Mouse (Mus musculus) heart, embryonic 13.5 days (tissue): ENCODE data around the gene Kank1. TPM values are rescaled to one million over a fixed set of nuclear protein-coding genes. Genes with fewer than 3 reads are reported as not detected.

Experiments used
- ATAC-seq: fragments of 200-750 bp; cut with Nextera tagmentation; 2 replicates; pipeline ENCODE4 v1.8.0; 2017; ENCODE audit warnings: moderate TSS enrichment; ENCODE audit not compliant: insufficient number of reproducible peaks, low FRiP score, low TSS enrichment; ENCODE audit errors: extremely low read depth
- H3K27ac ChIP-seq: fragments of 300-500 bp; sonication (generic); replicated peaks from 2 replicates; pipeline ENCODE4 v1.5.1; 2015; ENCODE audit warnings: moderate library complexity, mild to moderate bottlenecking, inconsistent platforms
- H3K27me3 ChIP-seq: fragments of 300-500 bp; sonication (generic); replicated peaks from 2 replicates; pipeline ENCODE4 v1.6.1; 2015; ENCODE audit warnings: mild to moderate bottlenecking, inconsistent platforms
- H3K36me3 ChIP-seq: fragments of 300-500 bp; sonication (generic); 2 replicates; pipeline ENCODE4 v1.6.1; 2015; ENCODE audit warnings: mild to moderate bottlenecking, inconsistent platforms
- H3K4me1 ChIP-seq: fragments of 300-500 bp; sonication (generic); 2 replicates; pipeline ENCODE4 v1.6.1; 2015; ENCODE audit warnings: inconsistent platforms
- H3K4me2 ChIP-seq: fragments of 300-500 bp; sonication (generic); 2 replicates; pipeline ENCODE4 v1.6.1; 2015; ENCODE audit warnings: inconsistent platforms, mild to moderate bottlenecking, moderate library complexity
- H3K4me3 ChIP-seq: fragments of 300-500 bp; sonication (generic); 2 replicates; pipeline ENCODE4 v1.5.1; 2015; ENCODE audit warnings: moderate library complexity, mild to moderate bottlenecking, inconsistent platforms
- H3K9ac ChIP-seq: fragments of 300-500 bp; sonication (generic); 2 replicates; pipeline ENCODE4 v1.6.1; 2015; ENCODE audit warnings: inconsistent platforms, mild to moderate bottlenecking, moderate library complexity
- H3K9me3 ChIP-seq: fragments of 300-500 bp; sonication (generic); 2 replicates; pipeline ENCODE4 v1.6.1; 2016; ENCODE audit warnings: inconsistent platforms
- WGBS: fragments of 180-500 bp; shearing (Covaris S2); methylation state at CpG from one replicate; pipeline ENCODE4 v1.1.7; 2015; ENCODE audit warnings: mixed read lengths; 5-methylcytosine and 5-hydroxymethylcytosine counted together
- polyA plus RNA-seq: library from polyadenylated mRNA; unstranded; fragments of >200 nt; fragmentation: Nextera tagmentation; extraction: Ambion mirVana; gene quantifications from 2 replicates; pipeline ENCODE4 v1.2.1, GENCODE M21; 2015

Kank1 gene
- polyA plus RNA-seq, 1 experiment from 2014 or later: 45.7 TPM

GRCm38 (mm10) chr19:25315458-25315889 is 78.7 kb downstream of the Kank1 start:
- peak overlapping the region; percentile 47 for H3K4me2 ChIP-seq
- no peak for ATAC-seq
- no peak overlapping the region for H3K4me3 ChIP-seq
- H3K27ac ChIP-seq: peak overlapping the region; percentile 58
- peak overlapping the region; percentile 54 for H3K9ac ChIP-seq
- peaks cover 33% of the 10 kb centered on the region for H3K27me3 ChIP-seq
- 8% methylated on average over 14 of the region's 14 CpGs for WGBS
- H3K36me3 ChIP-seq: no peaks in the 10 kb centered on the region
- H3K9me3 ChIP-seq: no peaks in the 10 kb centered on the region
- peaks cover 56% of the 10 kb centered on the region for H3K4me1 ChIP-seq

GRCm38 (mm10) chr19:25315993-25316392 is 79.2 kb downstream of the Kank1 start:
- no peak overlapping the region for H3K4me3 ChIP-seq
- peak overlapping the region; percentile 58 for H3K27ac ChIP-seq
- ATAC-seq: no peak
- no peaks in the 10 kb centered on the region for H3K9me3 ChIP-seq
- peak overlapping the region; percentile 47 for H3K4me2 ChIP-seq
- H3K36me3 ChIP-seq: no peaks in the 10 kb centered on the region
- H3K27me3 ChIP-seq: peaks cover 30% of the 10 kb centered on the region
- WGBS: 79% methylated on average over 5 of the region's 5 CpGs
- peak overlapping the region; percentile 54; the same call in 1 of the 2 replicates for H3K9ac ChIP-seq
- peaks cover 51% of the 10 kb centered on the region for H3K4me1 ChIP-seq

- WGBS: 52% methylated on average over 7 of the region's 7 CpGs
- no peak overlapping the region for H3K27ac ChIP-seq
- H3K36me3 ChIP-seq: no peaks in the 10 kb centered on the region
- H3K27me3 ChIP-seq: 0 out of 2 replicates have a peak, but pooled peaks cover 3% of the 10 kb centered on the region
- no peaks in the 10 kb centered on the region for H3K9me3 ChIP-seq
- no peak overlapping the region for H3K4me3 ChIP-seq
- H3K4me2 ChIP-seq: no peak overlapping the region
- no peak overlapping the region for H3K9ac ChIP-seq
- H3K4me1 ChIP-seq: peaks cover 23% of the 10 kb centered on the region
- ATAC-seq: no peak
These were observed 87.5 kb downstream of the Kank1 start for GRCm38 (mm10) chr19:25324265-25324664.

GRCm38 (mm10) chr19:25325113-25326001 is 88.6 kb downstream of the Kank1 start:
- Histone ChIP-seq H3K36me3 (no peaks in the 10 kb centered on the region), H3K9ac (no peak overlapping the region), H3K27ac (no peak overlapping the region), H3K27me3 (0 out of 2 replicates have a peak, but pooled peaks cover 3% of the 10 kb centered on the region), H3K4me3 (no peak overlapping the region), H3K4me2 (no peak overlapping the region), H3K4me1 (peaks cover 17% of the 10 kb centered on the region), H3K9me3 (no peaks in the 10 kb centered on the region)
- no peak for ATAC-seq
- WGBS: 64% methylated on average over 9 of the region's 9 CpGs

DNA sequence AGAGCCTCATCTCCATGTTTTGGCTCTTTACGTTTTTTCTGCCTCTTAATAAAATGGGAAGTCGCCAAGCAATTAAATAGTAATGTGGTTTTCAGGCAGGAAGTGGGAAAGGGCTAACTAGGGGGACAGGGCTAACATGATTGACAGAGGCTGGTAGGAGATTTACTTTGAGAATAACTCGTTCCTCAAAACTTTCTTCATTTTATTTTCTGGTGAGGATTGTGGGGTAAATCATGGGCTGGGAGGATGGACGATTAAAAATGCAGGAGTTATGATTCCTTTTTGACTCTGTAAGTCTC is 89.2 kb downstream of the Kank1 start:
- H3K27ac ChIP-seq: no peak overlapping the region
- WGBS: 75% methylated on average over 4 of the region's 4 CpGs
- H3K4me2 ChIP-seq: no peak overlapping the region
- H3K9me3 ChIP-seq: no peaks in the 10 kb centered on the region
- H3K9ac ChIP-seq: no peak overlapping the region
- no peaks in the 10 kb centered on the region for H3K36me3 ChIP-seq
- H3K27me3 ChIP-seq: 0 out of 2 replicates have a peak, but pooled peaks cover 3% of the 10 kb centered on the region
- no peak for ATAC-seq
- peaks cover 17% of the 10 kb centered on the region for H3K4me1 ChIP-seq
- no peak overlapping the region for H3K4me3 ChIP-seq

- 64% methylated on average over 6 of the region's 6 CpGs for WGBS
- no peak overlapping the region for H3K27ac ChIP-seq
- H3K27me3 ChIP-seq: 0 out of 2 replicates have a peak, but pooled peaks cover 3% of the 10 kb centered on the region
- H3K9ac ChIP-seq: no peak overlapping the region
- peaks cover 17% of the 10 kb centered on the region for H3K4me1 ChIP-seq
- ATAC-seq: no peak
- no peaks in the 10 kb centered on the region for H3K36me3 ChIP-seq
- no peak overlapping the region for H3K4me3 ChIP-seq
- no peak overlapping the region for H3K4me2 ChIP-seq
- no peaks in the 10 kb centered on the region for H3K9me3 ChIP-seq
These were observed 90.9 kb downstream of the Kank1 start for GRCm38 (mm10) chr19:25327633-25328032.

- 58% methylated on average over 3 of the region's 3 CpGs for WGBS
- Histone ChIP-seq H3K9me3 (no peaks in the 10 kb centered on the region), H3K4me2 (no peak overlapping the region), H3K4me1 (peaks cover 7% of the 10 kb centered on the region), H3K4me3 (no peak overlapping the region), H3K36me3 (no peaks in the 10 kb centered on the region), H3K27ac (no peak overlapping the region), H3K9ac (no peak overlapping the region), H3K27me3 (no peaks in the 10 kb centered on the region)
- no peak for ATAC-seq
These were observed 97.6 kb downstream of the Kank1 start for GRCm38 (mm10) chr19:25334360-25334759.

- ATAC-seq: no peak
- Histone ChIP-seq H3K27ac (no peak overlapping the region), H3K4me3 (no peak overlapping the region), H3K36me3 (no peaks in the 10 kb centered on the region), H3K4me1 (peaks cover 16% of the 10 kb centered on the region), H3K9me3 (no peaks in the 10 kb centered on the region), H3K9ac (no peak overlapping the region), H3K4me2 (no peak overlapping the region), H3K27me3 (no peaks in the 10 kb centered on the region)
- WGBS: 41% methylated on average over 8 of the region's 8 CpGs
These were observed 100.0 kb downstream of the Kank1 start for GRCm38 (mm10) chr19:25336731-25337130.

DNA sequence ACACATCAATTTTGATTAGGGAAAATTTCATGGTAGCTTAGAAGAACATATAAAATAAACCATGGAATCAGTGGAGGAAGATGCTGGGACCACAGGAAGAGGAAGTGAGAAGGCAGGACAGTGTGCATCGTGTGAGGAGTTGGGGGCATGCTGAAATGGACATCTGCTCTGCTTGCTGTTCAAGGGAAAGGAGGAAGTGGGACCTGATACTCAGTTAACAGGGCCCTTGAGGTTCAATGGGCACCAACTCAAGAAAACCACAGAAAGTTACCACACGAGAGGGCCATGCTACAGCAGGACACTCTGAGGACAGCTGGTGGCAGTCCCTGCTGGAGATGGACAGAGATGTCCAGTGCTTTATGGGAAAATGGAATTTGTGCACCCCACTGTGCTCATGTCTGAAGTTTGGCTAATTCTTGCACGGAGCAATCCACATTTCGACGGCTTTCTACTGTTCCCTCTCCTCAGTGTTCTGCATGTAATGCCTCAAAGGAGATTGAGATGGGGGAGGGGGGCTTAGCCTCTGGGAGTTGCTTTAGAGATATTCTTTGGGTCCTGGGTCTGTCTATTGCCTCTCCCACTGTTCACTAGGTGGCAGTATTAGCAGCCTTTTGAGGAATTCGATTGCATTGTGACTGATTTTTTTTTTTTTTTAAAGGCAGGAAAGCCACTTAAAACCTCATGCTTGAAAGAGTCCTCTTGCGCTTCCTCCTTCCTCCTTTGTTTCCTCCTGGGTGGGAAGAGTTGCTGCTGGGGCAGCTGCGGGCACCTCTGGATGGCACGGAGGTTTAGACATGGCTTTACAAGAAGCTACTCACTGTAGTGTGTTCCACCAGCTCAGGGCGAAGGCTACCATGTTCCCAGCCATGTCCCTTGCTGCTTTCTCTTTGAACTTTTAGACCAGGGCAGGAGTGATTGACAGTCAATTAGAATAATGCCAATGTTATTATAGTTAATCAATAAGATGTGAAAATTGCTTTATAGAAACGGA is 104.2 kb downstream of the Kank1 start:
- WGBS: 42% methylated on average over 11 of the region's 11 CpGs
- H3K4me2 ChIP-seq: no peak overlapping the region
- no peak overlapping the region for H3K27ac ChIP-seq
- H3K9ac ChIP-seq: 0 out of 2 replicates have a peak overlapping the region, but pooled peaks have one; percentile 10
- no peaks in the 10 kb centered on the region for H3K9me3 ChIP-seq
- no peaks in the 10 kb centered on the region for H3K27me3 ChIP-seq
- no peak for ATAC-seq
- peaks cover 46% of the 10 kb centered on the region for H3K4me1 ChIP-seq
- no peaks in the 10 kb centered on the region for H3K36me3 ChIP-seq
- H3K4me3 ChIP-seq: no peak overlapping the region

DNA sequence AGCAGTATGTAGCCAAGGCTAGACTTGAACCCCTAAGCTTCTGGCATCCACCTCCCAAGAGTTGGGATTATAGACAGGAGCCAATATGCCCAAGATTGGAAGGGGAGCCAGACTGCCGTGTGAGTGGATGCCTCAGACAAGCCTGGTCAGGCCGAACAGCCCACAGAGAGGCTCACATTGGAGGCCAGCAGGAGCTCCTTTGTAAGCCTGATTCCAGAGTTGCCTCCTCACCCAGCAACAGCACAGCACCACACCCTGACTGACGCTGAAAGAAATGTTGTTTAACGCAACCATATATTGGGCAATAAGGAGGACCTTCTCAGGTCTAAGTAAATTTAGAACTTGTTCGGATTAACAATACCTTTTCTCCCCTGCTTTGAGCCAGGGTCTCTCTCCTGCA is 105.3 kb downstream of the Kank1 start:
- Histone ChIP-seq H3K9ac (no peak overlapping the region), H3K9me3 (no peaks in the 10 kb centered on the region), H3K4me3 (no peak overlapping the region), H3K36me3 (no peaks in the 10 kb centered on the region), H3K4me1 (peaks cover 41% of the 10 kb centered on the region), H3K27me3 (no peaks in the 10 kb centered on the region), H3K27ac (no peak overlapping the region), H3K4me2 (no peak overlapping the region)
- WGBS: 87% methylated on average over 5 of the region's 5 CpGs
- ATAC-seq: no peak

DNA sequence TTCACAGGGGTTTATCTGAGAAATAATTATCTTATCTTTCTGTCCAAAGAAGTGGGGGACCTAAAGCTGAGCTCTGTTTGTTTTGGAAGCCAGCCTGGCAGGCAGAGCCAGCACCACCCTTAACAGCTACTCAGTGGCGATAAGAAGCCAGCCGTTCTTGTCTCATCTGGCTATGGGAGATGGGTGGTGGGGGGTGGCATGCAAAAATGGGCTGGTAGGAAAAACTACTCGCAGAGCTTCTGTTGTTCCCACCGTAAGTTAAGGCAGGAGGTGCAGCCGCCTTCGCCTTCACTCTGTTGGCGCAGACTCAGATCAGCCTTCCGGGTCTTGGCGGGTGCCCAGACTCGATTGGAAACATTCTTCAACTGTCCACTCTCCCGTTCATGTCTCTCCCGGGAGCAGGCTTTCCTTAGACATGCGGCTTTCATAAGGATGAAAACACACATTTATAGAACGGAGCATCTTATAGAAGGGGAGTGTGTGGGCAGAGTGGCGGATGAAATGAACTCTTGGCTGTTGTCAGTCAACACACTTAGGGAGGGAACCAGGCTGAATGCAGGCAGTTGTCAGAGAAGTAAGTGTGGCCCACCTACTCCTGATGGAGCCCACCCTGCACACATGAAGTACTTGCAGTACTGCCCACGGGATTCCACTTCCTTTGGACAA is 107.0 kb downstream of the Kank1 start:
- 8% methylated on average over 16 of the region's 16 CpGs for WGBS
- Histone ChIP-seq H3K27ac (peak overlapping the region; percentile 85), H3K9ac (peak overlapping the region; percentile 71), H3K4me1 (peaks cover 46% of the 10 kb centered on the region), H3K36me3 (no peaks in the 10 kb centered on the region), H3K27me3 (no peaks in the 10 kb centered on the region), H3K4me2 (peak overlapping the region; percentile 70), H3K4me3 (peak overlapping the region; percentile 43), H3K9me3 (no peaks in the 10 kb centered on the region)
- peak; percentile 52; the same call in 1 of the 2 replicates for ATAC-seq
